Mouse (Mus musculus) liver, embryonic 15.5 days (tissue): ENCODE data around the gene Ms4a6c. TPM values are rescaled to one million over a fixed set of nuclear protein-coding genes. Genes with fewer than 3 reads are reported as not detected.
"Not testable (repeated sequence)": the region's sequence is repeated elsewhere in the genome, so short reads cannot be mapped to it uniquely, and the experiment has no call there.

Experiments
- ATAC-seq: fragments of 200-750 bp; cut with Nextera tagmentation; 2 replicates; pipeline ENCODE4 v1.8.0; 2017; ENCODE audit warnings: moderate number of reproducible peaks, mild to moderate bottlenecking, moderate library complexity; ENCODE audit not compliant: insufficient read depth
- H3K27ac ChIP-seq: fragments of 300-500 bp; sonication (generic); replicated peaks from 2 replicates; pipeline ENCODE4 v1.5.1; 2015; ENCODE audit warnings: mild to moderate bottlenecking, inconsistent platforms
- H3K27me3 ChIP-seq: fragments of 300-500 bp; sonication (generic); 2 replicates; pipeline ENCODE4 v1.6.1; 2015; ENCODE audit warnings: mild to moderate bottlenecking, inconsistent platforms
- H3K36me3 ChIP-seq: fragments of 300-500 bp; sonication (generic); replicated peaks from 2 replicates; pipeline ENCODE4 v1.6.1; 2015; ENCODE audit warnings: moderate library complexity, mild to moderate bottlenecking, inconsistent platforms
- H3K4me1 ChIP-seq: fragments of 300-500 bp; sonication (generic); replicated peaks from 2 replicates; pipeline ENCODE4 v1.6.1; 2015; ENCODE audit warnings: inconsistent platforms
- H3K4me2 ChIP-seq: fragments of 300-500 bp; sonication (generic); 2 replicates; pipeline ENCODE4 v1.6.1; 2015; ENCODE audit warnings: moderate library complexity, mild to moderate bottlenecking, inconsistent platforms
- H3K4me3 ChIP-seq: fragments of 300-500 bp; sonication (generic); replicated peaks from 2 replicates; pipeline ENCODE4 v1.5.1; 2015; ENCODE audit warnings: mild to moderate bottlenecking, inconsistent platforms
- H3K9ac ChIP-seq: fragments of 300-500 bp; sonication (generic); 2 replicates; pipeline ENCODE4 v1.6.1; 2015; ENCODE audit warnings: moderate library complexity, mild to moderate bottlenecking, inconsistent platforms
- H3K9me3 ChIP-seq: fragments of 300-500 bp; sonication (generic); replicated peaks from 2 replicates; pipeline ENCODE4 v1.6.1; 2016; ENCODE audit warnings: inconsistent platforms
- WGBS: fragments of 180-500 bp; shearing (Covaris S2); methylation state at CpG from one replicate; pipeline ENCODE4 v1.1.7; 2015; ENCODE audit warnings: mixed read lengths; ENCODE audit not compliant: insufficient replicate concordance; 5-methylcytosine and 5-hydroxymethylcytosine counted together
- polyA plus RNA-seq: library from polyadenylated mRNA; unstranded; fragments of >200 nt; fragmentation: Nextera tagmentation; extraction: Ambion mirVana; gene quantifications from 2 replicates; pipeline ENCODE4 v1.2.1, GENCODE M21; 2015

Ms4a6c gene
- polyA plus RNA-seq, 1 experiment from 2014 or later = 10.1 TPM

DNA sequence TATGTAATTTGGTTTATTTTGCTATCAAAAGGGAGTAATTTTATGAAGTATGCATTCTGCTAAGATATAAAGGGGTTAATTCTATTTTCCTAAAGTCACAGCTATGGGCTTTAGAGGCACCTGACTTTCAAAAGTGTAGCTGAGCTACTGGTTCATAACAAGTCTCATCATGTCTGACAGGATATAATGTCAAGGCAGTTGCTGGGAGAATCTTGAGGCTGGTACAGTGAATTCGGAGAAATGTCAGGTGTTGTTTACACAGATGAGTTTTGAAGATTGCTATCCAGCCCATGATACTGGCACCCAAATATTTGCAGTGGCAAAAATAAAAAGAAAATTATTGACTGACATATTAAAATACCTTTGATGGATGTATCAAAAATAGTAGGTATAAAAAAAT, 35.7 kb downstream of the Ms4a6c start:
- H3K9me3 ChIP-seq = no peaks in the 10 kb centered on the region
- no peak overlapping the region for H3K4me2 ChIP-seq
- H3K27me3 ChIP-seq = no peaks in the 10 kb centered on the region
- ATAC-seq = no peak
- H3K4me1 ChIP-seq = no peaks in the 10 kb centered on the region
- no peak overlapping the region for H3K9ac ChIP-seq
- H3K36me3 ChIP-seq = no peaks in the 10 kb centered on the region
- H3K4me3 ChIP-seq = no peak overlapping the region
- H3K27ac ChIP-seq = no peak overlapping the region
- 52% methylated on average over 1 of the region's 1 CpGs for WGBS

DNA sequence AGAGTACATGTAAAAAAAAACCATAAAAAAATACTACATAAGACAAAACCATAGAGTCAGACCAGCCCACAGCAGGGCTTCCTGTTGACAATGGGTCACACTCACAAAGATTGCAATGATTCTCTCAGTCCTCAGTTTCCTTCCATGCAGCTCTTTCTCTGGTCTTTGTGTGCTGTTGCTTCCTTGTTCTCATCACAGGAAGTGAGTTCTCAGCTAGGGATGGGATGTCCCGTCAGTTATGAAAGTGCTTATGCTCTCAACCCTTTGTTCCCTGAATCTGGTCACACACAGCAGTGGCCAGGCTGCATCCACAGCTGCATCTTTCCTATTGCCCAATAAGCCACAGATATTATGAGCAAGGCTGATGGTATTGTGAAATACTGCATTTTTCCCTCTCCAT, 44.3 kb downstream of the Ms4a6c start:
- Histone ChIP-seq H3K36me3 (no peaks in the 10 kb centered on the region), H3K9me3 (no peaks in the 10 kb centered on the region), H3K27me3 (no peaks in the 10 kb centered on the region), H3K4me1 (no peaks in the 10 kb centered on the region), H3K27ac (no peak overlapping the region), H3K9ac (no peak overlapping the region), H3K4me3 (no peak overlapping the region), H3K4me2 (no peak overlapping the region)
- 30% methylated on average over 1 of the region's 1 CpGs for WGBS
- no peak for ATAC-seq

DNA sequence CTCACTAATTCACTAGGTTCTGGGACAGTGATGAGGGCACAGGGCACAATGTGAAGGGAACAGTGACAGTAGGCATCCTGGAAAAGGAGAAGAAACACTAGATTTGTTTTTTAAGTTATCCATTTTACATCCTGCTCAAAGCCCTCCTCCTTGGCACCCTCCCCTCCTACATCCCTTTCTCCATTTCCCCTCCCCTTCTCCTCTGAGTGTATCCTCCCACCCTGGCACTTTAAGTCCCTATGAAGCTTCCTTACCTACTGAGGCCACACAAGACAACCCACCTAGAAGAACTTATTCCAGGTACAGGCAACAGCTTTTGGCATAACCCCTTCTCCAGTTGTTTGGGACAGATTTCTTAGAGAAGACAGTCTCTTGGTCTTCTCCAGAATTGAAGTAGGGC, 47.1 kb downstream of the Ms4a6c start, which contains the start of gene Ms4a6b:
Ms4a6b (plus strand) TSS at position 267 of the 400 bp plus-strand sequence.
- no peaks in the 10 kb centered on the region for H3K27me3 ChIP-seq
- H3K9me3 ChIP-seq = no peaks in the 10 kb centered on the region
- no peak within 1 kb of the TSS for H3K9ac ChIP-seq
- H3K4me2 ChIP-seq = no peak within 1 kb of the TSS
- H3K4me1 ChIP-seq = no peaks in the 10 kb centered on the region
- no peak within 1 kb of the TSS for H3K27ac ChIP-seq
- no peak within 1 kb of the TSS for H3K4me3 ChIP-seq
- no peaks in the 10 kb centered on the region for H3K36me3 ChIP-seq
- ATAC-seq = no peak

DNA sequence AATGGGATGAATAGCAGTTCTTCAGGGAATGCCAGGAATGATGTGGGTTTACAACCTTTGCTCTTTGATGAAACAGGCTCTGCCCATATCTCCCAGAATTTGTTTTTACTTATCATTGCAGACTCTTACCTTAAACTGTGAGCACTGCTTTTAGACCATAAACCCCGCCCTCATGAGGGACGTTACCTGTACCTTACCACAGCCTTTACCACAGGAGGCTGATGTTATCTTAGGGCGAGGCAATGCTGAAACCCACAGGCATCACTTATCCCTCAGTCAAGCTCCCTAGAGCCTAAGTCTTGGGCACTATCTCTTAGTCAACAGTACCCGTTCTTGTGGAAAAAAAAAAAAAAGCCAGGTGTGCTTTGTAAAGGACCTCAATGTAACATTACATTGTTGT, 47.7 kb downstream of the Ms4a6c start:
- WGBS = 32% methylated on average over 4 of the region's 4 CpGs
- H3K36me3 ChIP-seq = no peaks in the 10 kb centered on the region
- ATAC-seq = no peak

DNA sequence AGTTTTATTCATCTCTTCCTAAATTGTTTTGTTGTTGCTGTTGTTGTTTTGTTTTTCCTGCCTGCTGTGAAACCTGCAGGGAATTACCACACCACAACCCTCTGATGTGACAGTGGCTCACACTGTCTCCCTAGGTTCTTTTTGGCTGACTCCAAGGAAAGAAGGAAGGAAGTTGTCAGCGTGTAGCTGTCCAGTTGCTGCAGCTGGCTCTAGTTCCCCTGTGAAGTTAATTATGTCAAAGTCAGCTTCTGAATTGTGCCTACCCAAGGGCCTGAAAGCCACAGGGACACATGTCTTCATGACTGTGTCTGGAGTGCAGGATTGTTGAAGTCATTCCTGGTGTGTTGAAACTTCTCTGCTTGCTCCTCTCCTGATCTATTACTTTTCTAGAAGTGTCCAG, 48.2 kb downstream of the Ms4a6c start:
- H3K27me3 ChIP-seq, H3K4me1 ChIP-seq, H3K4me2 ChIP-seq, H3K36me3 ChIP-seq, H3K9me3 ChIP-seq, H3K27ac ChIP-seq, ATAC-seq, H3K4me3 ChIP-seq, H3K9ac ChIP-seq: not testable (repeated sequence)
- WGBS = 17% methylated on average over 1 of the region's 1 CpGs

More for the DNA sequence above, 47.7 kb downstream of the Ms4a6c start:
- Histone ChIP-seq H3K27ac (no peak overlapping the region), H3K9ac (no peak overlapping the region), H3K4me1 (no peaks in the 10 kb centered on the region), H3K4me3 (no peak overlapping the region), H3K9me3 (no peaks in the 10 kb centered on the region), H3K27me3 (no peaks in the 10 kb centered on the region), H3K4me2 (no peak overlapping the region)

DNA sequence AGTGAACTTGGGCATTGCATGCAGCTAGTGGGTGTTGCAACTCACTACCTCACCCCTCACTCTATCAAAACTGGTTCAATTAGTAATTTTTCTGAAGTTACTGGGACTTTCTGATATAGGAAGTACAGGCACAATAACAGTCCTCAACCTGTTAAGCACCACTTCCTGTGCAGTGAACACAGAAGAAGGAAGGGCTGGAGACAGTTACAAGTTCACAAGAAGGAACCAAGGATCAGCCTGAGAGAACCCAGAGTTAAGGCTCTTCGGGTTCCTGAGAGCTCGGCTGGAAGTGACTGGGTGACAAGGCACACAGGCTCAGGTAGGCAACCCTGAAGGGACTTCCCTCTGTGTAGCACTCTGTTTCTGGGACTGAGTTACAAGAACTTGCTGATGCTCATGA, 49.2 kb downstream of the Ms4a6c start:
- H3K4me2 ChIP-seq, H3K36me3 ChIP-seq, H3K9me3 ChIP-seq, H3K9ac ChIP-seq, H3K27ac ChIP-seq, ATAC-seq, H3K27me3 ChIP-seq, H3K4me1 ChIP-seq: not testable (repeated sequence)
- H3K4me3 ChIP-seq = 0 out of 2 replicates have a peak overlapping the region, but pooled peaks have one; percentile 7
- 17% methylated on average over 2 of the region's 2 CpGs for WGBS

DNA sequence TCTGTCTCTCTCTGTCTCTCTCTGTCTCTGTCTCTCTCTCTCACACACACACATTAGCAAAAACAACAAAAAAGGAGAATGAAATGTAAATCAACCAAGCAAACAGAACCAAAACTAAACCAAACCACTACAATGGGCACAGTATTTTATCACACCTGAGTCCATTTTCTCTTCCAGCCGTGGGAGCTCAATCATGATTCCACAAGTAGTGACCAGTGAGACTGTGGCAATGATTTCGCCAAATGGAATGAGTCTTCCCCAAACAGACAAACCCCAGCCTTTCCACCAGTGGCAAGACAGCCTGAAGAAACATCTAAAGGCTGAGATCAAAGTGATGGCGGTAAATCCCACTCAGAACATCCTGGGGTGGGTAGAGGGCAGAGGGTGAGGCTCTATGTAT, 51.0 kb downstream of the Ms4a6c start:
- Histone ChIP-seq H3K9ac (no peak overlapping the region), H3K27me3 (no peaks in the 10 kb centered on the region), H3K4me1 (no peaks in the 10 kb centered on the region), H3K27ac (no peak overlapping the region), H3K4me3 (no peak overlapping the region), H3K4me2 (no peak overlapping the region), H3K36me3 (no peaks in the 10 kb centered on the region), H3K9me3 (no peaks in the 10 kb centered on the region)
- 66% methylated on average over 3 of the region's 3 CpGs for WGBS
- ATAC-seq = no peak

Other genes with a start within 250 kb of the Ms4a6c start
- gene Ms4a12, start 236.9 kb upstream of the Ms4a6c start, polyA plus RNA-seq = not detected in 2 replicates
- not detected in 2 replicates for gene Ms4a1, start 203.1 kb upstream of the Ms4a6c start, polyA plus RNA-seq
- not detected in 2 replicates for gene Ms4a5, start 185.5 kb upstream of the Ms4a6c start, polyA plus RNA-seq
- not detected in 2 replicates for gene Ms4a14, start 154.9 kb upstream of the Ms4a6c start, polyA plus RNA-seq
- 1.4 and 1.7 TPM in 2 replicates for gene Ms4a7, start 133.2 kb upstream of the Ms4a6c start, polyA plus RNA-seq
- gene Ms4a4a, start 93.8 kb upstream of the Ms4a6c start, polyA plus RNA-seq = 1.3 and 1.4 TPM in 2 replicates
- 1.5 and 2.5 TPM in 2 replicates for gene Ms4a4c, start 64.6 kb upstream of the Ms4a6c start, polyA plus RNA-seq
- 0.58 and 0.74 TPM in 2 replicates for gene Ms4a4b, start 25.8 kb upstream of the Ms4a6c start, polyA plus RNA-seq
- gene Gm8369, start 16.6 kb downstream of the Ms4a6c start, polyA plus RNA-seq = 0.10 and 0.46 TPM in 2 replicates
- 3.3 and 3.6 TPM in 2 replicates for gene Ms4a6b, start 47.1 kb downstream of the Ms4a6c start, polyA plus RNA-seq
- gene Ms4a4d, start 67.4 kb downstream of the Ms4a6c start, polyA plus RNA-seq = 0.24 and 0.54 TPM in 2 replicates
- gene Ms4a6d, start 135.5 kb downstream of the Ms4a6c start, polyA plus RNA-seq = 4.5 and 4.8 TPM in 2 replicates
- 0.73 and 0.81 TPM in 2 replicates for gene Ms4a2, start 154.4 kb downstream of the Ms4a6c start, polyA plus RNA-seq
- 30.9 and 39.0 TPM in 2 replicates for gene Ms4a3, start 171.5 kb downstream of the Ms4a6c start, polyA plus RNA-seq
- 0.17 and 0.24 TPM in 2 replicates for gene Oosp2, start 191.2 kb downstream of the Ms4a6c start, polyA plus RNA-seq
- gene Oosp1, start 221.8 kb downstream of the Ms4a6c start, polyA plus RNA-seq = 0.14 TPM in 1 of 2 replicates, not detected in the other
- gene Oosp3, start 227.7 kb downstream of the Ms4a6c start, polyA plus RNA-seq = not detected in 2 replicates